Mouse (Mus musculus) thymus, adult 2 months (tissue): ENCODE data around the gene Bcl7c.
"Not testable (repeated sequence)": the region's sequence is repeated elsewhere in the genome, so short reads cannot be mapped to it uniquely, and the experiment has no call there.

ENCODE experiments used
- CTCF ChIP-seq: fragments of 200-500 bp; IDR thresholded peaks from 2 replicates; pipeline ENCODE4 v1.5.1; 2012; ENCODE audit warnings: mild to moderate bottlenecking, control low read depth, low read length, moderate library complexity, borderline replicate concordance; ENCODE audit not compliant: control insufficient read depth, poor library complexity, insufficient read depth; ENCODE audit errors: extremely low read depth
- POLR2A ChIP-seq: fragments of 200-500 bp; IDR thresholded peaks from 2 replicates; pipeline ENCODE4 v1.6.1; 2012; ENCODE audit warnings: mild to moderate bottlenecking, low read length, control low read depth, moderate library complexity; ENCODE audit not compliant: control insufficient read depth, poor library complexity, insufficient read depth; ENCODE audit errors: extremely low read depth

GRCm38 (mm10) chr7:127647576-127647975 lies 61.2 kb downstream of the Bcl7c start:
- not testable (repeated sequence) for TF ChIP-seq POLR2A, CTCF
